Mouse (Mus musculus): Measurements from ENCODE around the gene Fnbp1l.

The Fnbp1l gene

DNA sequence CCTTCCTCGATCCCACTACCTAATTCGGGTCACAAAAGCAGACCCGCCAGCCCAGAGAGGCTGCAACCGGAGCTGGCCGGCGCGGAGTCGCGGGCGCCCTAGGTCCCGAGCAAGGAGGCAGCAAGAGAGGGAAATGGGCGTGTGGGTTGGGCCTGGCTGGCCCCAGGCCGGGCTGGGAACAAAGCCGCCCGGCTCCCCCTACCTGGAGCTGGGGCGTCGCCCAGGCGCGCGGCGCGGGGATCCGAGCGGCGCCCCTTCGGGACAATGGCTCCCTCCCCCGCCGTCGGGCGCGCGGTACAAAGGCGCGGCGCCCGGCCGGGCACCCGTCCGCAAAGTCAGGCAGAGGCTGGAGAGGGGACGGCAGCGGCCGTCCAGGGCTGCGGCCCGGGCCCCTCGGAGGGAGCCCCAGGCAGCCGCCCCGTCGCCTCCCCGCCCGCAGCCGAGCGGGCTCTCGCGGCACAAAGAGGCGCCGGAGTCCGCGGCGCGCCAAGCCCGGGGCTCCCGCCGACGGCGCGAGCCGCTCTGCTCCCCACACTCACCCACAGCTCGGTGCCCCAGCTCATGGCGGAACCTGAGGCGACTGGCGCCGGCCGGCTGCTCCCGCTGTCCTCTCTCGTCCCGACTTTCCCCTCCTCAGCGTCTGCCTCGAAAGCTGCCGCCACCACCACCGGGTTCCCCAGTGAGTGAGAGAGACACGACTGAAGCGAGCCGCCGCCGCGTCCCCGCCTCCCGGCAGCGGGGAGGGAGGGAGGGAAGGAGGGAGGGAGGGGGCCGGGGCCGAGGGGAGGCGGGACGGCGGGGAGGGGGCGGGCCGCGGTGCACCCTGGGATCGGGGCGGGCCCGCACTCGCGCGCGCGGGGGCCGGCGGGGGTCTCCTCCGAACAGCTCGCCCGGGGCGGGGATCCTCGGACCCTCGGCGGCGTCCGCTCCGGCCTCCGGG, at the start of gene Fnbp1l:
Fnbp1l (minus strand) TSS at position 725 of the 940 bp plus-strand sequence.
- peak; percentile 85 to 94 for DNase-seq (ENCODE audit: inconsistent age in 2 of 2, low spot score in 1 of 2)

DNA sequence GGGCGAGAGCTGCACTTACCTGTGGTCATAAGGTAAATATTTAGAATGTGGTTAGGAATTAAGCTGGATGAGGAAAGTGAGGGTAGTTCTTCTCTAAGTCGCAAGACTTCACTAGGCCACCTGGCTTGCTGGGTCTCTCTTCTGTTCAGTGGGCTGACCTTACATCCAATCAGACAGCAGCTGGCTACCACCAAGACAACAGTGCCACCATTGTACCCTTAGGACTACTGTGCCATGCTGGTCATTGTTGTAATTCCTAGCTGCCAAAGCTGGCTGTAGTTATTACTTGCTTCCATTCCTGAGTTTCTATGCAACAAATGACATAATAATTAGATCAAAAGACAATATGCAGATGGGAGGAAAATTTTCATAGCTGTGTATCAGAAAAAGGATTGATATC, 41.3 kb upstream of the Fnbp1l start:
- DNase-seq (ENCODE audit: inconsistent age in 2 of 2, low spot score in 1 of 2), result no peak

DNA sequence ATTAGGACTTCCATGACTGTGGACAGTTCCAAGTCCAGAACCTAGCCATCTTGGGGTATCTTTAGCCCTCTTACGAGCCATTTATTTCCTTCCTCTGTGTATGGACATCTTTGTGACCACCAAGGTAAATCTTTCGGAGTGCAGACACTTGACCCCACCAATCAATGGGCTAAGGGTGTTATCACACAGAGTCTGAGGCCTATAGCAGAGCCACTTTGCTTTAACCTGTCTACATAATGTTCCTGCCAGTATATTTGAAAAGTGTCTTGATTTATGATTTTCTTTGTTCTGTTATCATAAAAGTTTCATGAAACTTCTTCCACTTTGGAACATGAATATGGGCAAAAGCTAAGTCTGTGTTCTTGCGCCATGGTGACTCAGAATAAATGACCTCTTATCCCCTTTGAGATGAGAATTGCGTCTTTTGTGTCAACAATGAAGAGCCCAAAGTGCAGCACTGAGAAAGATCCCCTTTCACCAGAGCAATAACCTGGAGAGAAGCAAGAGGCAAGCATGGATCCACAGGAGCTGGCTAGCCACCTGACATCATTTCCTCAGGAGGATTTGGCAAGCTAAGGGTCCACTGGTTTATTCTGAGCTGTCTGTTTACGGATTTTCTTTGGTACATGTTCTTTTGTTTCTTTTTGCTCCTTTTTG, 39.9 kb upstream of the Fnbp1l start:
- DNase-seq (ENCODE audit: inconsistent age in 2 of 2, low spot score in 1 of 2), result no peak

DNA sequence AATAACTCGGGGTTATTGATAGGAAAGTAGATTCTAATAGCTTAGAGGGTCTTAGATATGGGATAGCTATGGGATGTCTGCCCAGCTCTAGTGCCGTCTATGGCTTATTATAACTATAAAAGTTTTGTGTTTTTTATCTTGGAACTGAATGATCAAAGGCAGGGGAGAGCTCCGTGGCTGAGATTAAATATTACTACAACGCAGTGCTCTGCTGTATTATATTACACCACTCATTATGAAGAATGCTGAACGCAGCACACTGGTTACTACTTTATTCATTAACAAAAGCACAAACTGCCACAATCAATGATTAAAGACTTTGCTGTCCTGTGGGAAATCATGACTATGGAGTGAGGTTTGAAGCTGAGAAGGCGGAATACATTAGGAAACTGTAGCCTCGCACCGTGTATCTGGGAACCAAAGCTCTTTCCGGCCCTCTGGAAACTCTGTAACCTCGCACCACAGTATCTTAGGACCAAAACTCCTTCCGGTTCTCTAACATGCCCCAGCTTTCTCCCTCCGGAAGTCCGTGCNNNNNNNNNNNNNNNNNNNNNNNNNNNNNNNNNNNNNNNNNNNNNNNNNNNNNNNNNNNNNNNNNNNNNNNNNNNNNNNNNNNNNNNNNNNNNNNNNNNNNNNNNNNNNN, 27.8 kb upstream of the Fnbp1l start:
- DNase-seq (ENCODE audit: inconsistent age in 2 of 2, low spot score in 1 of 2), result no peak

DNA sequence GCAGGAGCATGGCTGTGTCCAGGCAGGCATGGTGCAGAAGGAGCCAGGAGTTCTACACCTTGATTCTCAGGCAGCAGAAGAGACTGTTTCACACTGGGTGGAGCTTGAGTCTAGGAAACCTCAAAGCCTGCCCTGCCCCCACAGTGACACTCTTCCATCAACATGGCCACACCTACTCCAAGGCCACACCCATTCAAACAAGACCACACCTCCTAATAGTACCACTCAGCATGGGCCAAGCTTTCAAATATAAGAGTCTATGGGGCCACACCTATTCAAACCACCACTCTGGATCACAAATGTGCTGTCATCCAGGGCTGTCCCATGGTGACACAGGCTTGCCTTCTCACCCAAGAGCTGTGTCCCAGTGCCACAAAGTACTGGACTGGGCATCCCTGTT, 20.8 kb upstream of the Fnbp1l start:
- DNase-seq (ENCODE audit: inconsistent age in 2 of 2, low spot score in 1 of 2), result no peak

DNA sequence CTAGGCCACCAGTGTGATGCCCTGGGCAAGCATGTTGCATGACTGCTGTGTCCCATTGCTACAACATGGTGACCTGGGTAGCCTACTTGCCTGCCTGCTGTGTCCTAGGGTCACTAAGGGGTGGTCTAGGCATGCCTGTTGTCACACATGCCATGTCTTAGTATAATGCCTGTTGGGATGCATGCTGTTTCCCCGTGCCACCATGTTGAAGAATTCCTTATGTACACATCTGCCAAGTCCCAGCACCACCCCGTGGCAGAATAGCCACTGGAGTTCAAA, 19.6 kb upstream of the Fnbp1l start:
- DNase-seq (ENCODE audit: inconsistent age in 2 of 2, low spot score in 1 of 2), result no peak

DNA sequence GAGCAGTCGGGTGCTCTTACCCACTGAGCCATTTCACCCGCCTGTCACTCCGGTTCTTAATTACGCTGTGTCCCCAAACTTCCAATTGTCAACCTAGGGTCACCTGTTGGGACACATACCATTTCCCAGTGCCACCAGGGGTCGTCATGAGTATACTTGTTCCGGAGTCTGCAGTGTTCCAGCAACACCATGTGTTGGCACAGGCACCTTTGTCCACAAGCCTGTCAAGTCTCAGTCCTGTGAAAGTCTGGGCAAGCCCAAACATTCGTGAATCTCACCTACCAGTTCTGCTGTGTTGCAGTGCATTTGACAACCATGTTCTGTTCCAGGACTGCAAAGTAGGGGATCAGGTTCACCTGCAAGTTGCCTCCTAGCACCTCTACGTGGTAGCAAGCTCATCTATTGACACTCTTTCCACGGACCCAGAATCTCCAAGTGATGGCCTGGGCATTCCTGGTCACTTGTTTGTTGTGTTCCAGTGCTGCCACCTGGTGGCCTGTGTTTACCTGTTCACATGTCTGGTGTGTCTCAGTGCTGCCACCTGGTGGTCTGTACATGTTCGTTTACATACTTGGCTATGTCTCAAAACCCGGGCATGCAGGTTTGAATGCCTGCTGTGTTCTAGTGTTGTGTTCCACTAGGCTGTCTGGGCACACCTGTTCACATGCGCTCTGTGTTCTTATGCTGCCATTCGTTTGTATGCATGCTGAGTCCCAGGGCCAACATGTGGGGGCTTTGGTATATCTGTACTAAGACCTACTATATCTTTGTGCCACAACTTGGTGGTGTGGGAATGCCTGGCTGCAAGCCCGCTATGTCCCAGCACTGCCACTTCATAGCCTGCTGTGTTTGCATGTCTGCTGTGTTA, 19.0 kb upstream of the Fnbp1l start:
- DNase-seq (ENCODE audit: inconsistent age in 2 of 2, low spot score in 1 of 2), result peak; percentile 92 to 97

DNA sequence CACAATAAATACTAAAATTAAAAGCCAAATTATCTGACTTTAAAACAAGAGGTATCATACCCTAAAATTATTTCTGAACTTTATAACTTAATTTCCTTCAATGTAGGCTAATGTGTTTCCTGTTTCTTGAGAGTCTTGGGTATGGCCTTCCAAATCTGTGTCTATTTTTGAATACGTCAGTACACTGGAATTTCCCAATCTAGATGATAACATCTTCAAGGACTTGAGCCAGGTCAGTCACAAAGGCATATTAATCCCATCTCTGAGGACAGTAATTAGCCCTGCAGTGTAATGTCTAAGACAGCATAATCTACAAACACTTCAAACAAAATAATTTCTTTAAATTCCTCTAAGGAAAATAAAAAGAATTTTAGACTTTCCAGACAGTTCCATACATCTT, 17.8 kb upstream of the Fnbp1l start:
- no peak for DNase-seq (ENCODE audit: inconsistent age in 2 of 2, low spot score in 1 of 2)

DNA sequence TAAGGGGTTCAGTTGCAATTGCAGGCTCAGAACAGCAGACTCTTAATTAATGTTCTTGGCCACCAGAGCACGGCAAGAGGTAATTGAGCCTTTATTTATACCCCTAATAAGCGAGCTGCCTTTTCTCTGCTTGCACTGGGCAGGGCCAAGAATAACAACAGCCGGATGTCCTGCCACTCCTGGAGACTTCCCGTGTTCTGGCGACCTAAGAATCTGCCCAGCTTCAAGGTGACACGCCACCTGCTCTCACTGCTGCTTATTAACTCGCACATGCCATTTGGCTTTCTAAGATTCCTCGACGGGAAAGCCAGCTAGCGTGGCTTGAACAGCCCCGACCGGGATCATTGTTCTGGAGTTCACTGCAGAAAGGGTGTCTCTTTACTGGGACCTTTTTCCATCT, 15.7 kb upstream of the Fnbp1l start:
- peak in 1 of 2 experiments; percentile 49 for DNase-seq (ENCODE audit: inconsistent age in 2 of 2, low spot score in 1 of 2)

DNA sequence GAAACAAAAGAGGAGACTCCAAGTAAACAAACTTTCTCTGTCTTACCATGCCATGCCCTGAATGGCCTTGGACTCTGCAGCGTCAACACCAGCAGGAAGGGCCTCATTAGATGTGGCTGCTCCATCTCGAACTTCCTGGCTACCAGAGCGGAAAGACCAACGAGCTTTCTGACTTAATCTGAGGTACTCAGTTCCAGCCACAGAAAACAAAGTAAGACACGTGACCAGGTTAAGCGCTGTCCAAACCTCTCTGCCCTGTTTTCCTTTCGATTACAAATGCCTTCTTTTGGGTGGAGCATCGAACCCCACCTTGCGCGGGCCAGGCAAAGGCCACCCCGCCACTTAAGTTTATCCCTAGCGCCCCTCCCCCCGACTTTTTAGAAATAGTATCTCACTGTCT, 10.1 kb upstream of the Fnbp1l start:
- DNase-seq (ENCODE audit: inconsistent age in 2 of 2, low spot score in 1 of 2), result peak in 1 of 2 experiments; percentile 54

DNA sequence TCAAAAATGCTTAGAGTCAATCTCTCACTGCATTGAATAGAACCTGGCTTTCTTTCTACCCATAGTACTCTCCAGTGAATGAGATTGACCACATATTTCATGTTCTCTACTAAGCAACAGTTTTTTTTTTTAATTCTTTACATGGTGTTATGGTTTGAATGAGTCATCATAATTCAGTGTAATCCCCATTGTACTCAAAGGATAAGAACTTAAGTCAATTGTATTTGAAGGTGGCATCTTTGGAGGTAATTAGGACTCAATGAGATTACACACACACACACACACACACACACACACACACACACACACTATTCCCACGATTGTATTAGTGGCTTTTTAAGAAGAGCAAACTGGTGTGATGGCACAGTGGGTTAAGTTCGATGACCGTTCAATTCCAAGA, 9.4 kb upstream of the Fnbp1l start:
- no peak for DNase-seq (ENCODE audit: inconsistent age in 2 of 2, low spot score in 1 of 2)

DNA sequence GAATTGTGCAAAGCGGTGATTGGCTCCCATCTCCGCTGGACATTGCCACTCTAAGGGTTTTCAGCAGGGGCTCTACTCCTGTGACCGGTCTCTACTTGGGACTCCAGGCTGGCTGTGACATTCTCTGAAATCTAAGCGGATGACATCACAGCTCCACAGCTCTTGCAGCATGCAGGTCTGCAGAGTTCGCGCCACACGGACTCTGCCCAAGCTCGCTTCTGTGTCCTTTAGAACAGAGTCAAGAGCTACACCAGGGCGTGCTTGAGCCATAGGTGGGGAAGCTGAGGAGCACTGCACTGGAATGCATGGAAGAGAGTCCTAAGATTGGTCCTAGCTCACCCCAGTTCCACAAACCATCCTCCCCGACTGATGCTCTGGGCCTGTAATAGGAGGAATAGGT, 9.0 kb upstream of the Fnbp1l start:
- no peak for DNase-seq (ENCODE audit: inconsistent age in 2 of 2, low spot score in 1 of 2)

DNA sequence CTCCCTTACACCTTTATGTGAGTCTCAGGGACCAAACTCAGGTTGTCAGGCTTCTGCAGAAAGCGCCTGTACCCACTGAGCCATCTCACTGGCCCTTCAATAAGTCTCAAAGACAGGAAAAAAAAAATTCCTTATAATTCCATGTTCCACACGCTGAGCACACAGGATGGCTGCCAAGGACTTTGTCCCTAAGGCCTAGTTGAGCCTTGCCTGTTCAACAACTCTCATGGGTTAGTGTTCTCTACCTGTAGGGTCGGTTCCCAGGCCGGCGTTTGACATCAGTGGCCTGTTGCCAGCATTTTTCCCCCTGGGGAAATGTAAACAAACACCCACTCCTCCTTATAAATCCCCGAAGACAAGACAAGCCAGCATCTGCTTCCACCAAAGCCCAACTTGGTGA, 8.3 kb upstream of the Fnbp1l start:
- DNase-seq (ENCODE audit: inconsistent age in 2 of 2, low spot score in 1 of 2), result no peak

DNA sequence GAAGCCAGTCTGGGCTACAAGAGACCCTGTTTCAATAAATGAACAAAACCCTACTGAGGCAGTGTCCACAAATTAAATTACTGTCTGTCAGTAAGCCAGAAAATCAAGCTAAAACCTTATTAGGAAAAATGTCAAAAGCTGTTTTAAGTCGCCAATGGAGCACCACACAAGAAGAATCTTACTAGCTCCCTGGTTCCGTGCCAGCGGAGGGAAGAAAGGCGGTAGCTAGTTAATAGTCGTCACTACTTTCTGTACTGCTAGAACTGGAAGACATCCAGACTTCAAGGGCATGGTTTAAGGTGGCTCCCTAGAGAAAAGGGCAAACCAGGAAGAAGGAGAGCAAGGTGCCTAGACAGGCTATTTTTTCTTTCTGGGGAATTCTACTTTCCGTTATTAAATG, 5.1 kb upstream of the Fnbp1l start:
- DNase-seq (ENCODE audit: inconsistent age in 2 of 2, low spot score in 1 of 2), result peak; percentile 68 to 86

DNA sequence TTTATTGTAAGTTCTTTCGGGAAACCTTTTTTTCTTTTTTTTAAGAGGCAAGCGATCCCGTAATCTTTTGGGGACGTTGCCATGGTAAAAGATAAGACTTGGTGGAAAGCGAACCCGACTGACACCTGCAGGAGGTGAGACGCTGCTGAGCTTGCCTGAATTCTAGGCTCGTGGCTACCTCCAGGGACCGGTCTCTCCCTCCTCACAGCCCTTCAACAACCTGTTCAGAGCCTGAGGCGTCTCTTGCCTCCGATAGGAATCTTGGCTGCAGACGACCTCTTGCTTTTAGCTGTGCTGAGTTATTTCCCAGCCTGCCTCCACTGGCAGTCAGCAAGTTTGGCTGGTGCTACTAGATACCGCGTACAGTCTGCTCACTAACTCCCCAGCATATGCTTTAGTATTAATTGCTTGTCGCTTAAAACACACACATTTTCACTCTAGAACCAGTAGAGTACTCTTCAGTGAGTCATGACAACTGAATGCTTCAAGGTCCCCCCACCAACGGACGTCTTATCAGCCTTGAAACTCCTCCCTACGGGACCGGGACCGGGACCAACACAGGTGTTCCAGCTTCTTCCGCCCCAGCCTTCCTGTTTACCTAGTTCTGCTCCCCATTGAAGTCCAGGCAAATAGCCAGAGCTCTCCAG, 893 bp upstream of the Fnbp1l start:
- DNase-seq (ENCODE audit: inconsistent age in 2 of 2, low spot score in 1 of 2), result peak; percentile 76 to 91

DNA sequence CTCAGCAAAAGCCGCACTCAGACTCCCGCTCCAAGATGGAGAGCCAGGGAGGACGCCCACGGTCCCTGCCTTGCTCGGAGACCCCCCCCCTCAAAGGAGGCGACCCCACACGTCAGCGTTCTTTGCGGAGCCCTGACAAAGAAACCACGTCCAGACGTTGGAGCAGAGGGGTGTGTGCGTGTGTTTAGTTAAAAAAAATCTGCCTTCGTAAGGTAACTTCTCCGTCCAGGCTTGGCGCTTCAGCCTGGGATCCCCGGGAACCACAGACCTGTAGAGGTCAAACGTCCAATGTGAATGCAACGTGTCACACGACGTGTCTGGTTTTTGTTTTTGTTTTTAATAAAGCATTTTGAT, 393 bp upstream of the Fnbp1l start:
- DNase-seq (ENCODE audit: inconsistent age in 2 of 2, low spot score in 1 of 2), result no peak

DNA sequence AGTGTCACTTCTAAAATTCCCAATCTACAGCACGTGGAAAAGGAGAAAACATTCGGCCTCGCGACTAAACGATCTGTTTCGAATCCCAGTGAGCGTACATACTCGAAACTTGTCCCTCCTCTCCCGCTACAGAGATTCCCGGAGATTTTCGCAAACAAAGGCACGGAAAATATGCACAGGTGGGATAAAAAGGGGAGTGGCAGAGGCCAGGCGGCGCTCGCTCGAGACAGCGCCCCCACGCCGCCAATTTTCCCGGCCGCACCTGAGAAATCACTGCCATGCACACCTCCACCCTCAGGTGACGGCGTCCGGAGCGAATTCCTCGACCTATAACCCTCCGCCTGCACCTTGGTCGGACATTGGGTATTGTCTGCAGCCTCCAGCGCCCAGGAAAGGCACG, 1.1 kb downstream of the Fnbp1l start:
- peak; percentile 34 to 67 for DNase-seq (ENCODE audit: inconsistent age in 2 of 2, low spot score in 1 of 2)

DNA sequence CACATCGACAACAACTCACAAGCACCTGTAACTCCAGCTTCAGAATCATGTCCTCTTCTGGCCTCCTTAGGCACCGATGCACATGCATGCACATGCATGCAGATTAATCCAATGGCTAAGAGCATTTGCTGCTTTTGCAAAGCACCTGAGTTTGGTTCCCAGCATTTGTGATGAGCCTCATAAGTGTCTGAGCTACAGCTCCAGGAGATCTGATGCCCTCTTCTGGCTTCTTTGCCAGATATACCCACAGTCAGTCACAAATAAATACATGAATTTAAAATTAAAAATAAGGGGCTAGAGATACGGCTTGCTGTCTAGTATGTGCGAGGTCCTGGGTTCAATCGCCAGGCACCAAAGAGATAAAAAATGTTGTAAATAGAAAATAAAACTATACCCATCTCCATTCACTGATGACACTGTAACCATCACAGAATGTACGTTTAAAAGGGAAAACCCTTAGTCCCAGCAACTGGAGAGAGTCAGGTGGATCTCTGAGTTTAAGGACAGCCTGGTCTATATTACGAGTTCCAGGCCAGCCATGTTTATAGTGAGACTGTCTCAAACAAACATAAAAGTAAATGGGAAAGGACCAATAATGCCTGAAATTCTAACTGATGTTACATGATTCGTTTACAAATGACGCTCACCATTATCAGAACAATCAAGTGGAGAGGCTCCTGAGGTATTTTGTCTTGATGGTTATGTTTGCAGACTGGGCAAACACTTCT, 1.7 kb downstream of the Fnbp1l start:
- DNase-seq (ENCODE audit: inconsistent age in 2 of 2, low spot score in 1 of 2), result peak in 1 of 2 experiments; percentile 38

DNA sequence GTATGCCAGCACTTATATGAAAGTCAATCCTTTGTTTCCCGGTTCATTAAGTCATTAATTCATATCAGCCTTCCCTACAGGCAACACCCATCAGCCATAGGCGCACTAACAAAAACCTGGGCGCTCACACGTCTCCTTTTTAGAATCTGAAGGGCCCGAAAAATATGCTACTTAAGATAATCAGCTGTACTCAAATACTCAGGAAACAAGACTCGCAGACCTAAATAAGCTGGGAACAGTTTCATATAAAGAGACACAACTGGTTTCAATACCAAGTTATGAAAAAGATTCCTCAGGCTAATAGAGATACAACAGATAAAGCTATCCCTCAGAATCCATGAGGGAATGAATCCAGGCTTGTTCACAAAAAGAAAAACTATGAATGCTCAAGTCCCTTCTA, 7.0 kb downstream of the Fnbp1l start:
- DNase-seq (ENCODE audit: inconsistent age in 2 of 2, low spot score in 1 of 2), result no peak

DNA sequence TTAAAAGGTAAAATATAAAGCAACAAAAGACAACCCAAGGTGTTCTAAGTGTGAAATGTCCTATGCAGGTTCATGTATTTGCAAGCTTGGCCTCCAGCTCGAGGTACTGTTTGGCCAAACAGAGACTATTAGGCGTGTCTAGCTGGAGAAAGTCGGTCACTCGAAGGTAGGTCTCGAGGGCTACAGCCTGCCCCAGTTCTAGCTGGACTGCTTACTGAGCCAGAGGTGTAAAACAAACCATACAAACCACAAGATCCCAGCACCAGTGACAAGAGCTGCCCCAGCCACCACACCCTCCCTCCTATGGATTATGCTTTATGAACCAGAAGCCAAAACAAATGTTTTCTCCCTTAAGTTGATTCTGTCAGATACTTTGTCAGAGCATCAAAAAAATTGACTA, 7.8 kb downstream of the Fnbp1l start:
- DNase-seq (ENCODE audit: inconsistent age in 2 of 2, low spot score in 1 of 2), result no peak
